Mouse (Mus musculus): ENCODE data around the gene Rab40c. TPM values are rescaled to one million over a fixed set of nuclear protein-coding genes. Genes with fewer than 3 reads are reported as not detected.

Rab40c gene
- 10 to 100 TPM; 33.9 to 65.0 (median 36.3) TPM for total RNA-seq (2022)

- DNase-seq = no peak
Observed at GRCm38 (mm10) chr17:25919144-25919785, at the start of gene Rab40c. Gene Rab40c (minus strand): TSS chr17:25919727.

- no peak for DNase-seq
Observed at GRCm38 (mm10) chr17:25968176-25968575, 48.6 kb upstream of the Rab40c start.

GRCm38 (mm10) chr17:25967652-25968051 lies 48.1 kb upstream of the Rab40c start:
- DNase-seq = no peak

GRCm38 (mm10) chr17:25964271-25964670 lies 44.7 kb upstream of the Rab40c start:
- no peak for DNase-seq

- no peak for DNase-seq
Observed at GRCm38 (mm10) chr17:25962413-25962905, 42.9 kb upstream of the Rab40c start.

GRCm38 (mm10) chr17:25961566-25961965 lies 42.0 kb upstream of the Rab40c start:
- DNase-seq = no peak

GRCm38 (mm10) chr17:25959630-25960467 lies 40.3 kb upstream of the Rab40c start:
- DNase-seq = no peak

GRCm38 (mm10) chr17:25958771-25959494 lies 39.4 kb upstream of the Rab40c start:
- no peak for DNase-seq

GRCm38 (mm10) chr17:25957586-25958051 lies 38.1 kb upstream of the Rab40c start:
- DNase-seq = no peak

- no peak for DNase-seq
Observed at GRCm38 (mm10) chr17:25956631-25957030, 37.1 kb upstream of the Rab40c start.

- DNase-seq = no peak
Observed at GRCm38 (mm10) chr17:25956201-25956600, 36.7 kb upstream of the Rab40c start.

GRCm38 (mm10) chr17:25955736-25956135 lies 36.2 kb upstream of the Rab40c start:
- no peak for DNase-seq

- DNase-seq = no peak
Observed at GRCm38 (mm10) chr17:25954671-25955070, 35.1 kb upstream of the Rab40c start.

- DNase-seq = no peak
Observed at GRCm38 (mm10) chr17:25953161-25953560, 33.6 kb upstream of the Rab40c start.

- DNase-seq = no peak
Observed at GRCm38 (mm10) chr17:25951803-25952623, 32.5 kb upstream of the Rab40c start, which contains the start of gene A930017K11Rik. Gene A930017K11Rik (minus strand): TSS chr17:25952565.

GRCm38 (mm10) chr17:25951225-25951802 lies 31.8 kb upstream of the Rab40c start:
- no peak for DNase-seq

GRCm38 (mm10) chr17:25950706-25951105 lies 31.2 kb upstream of the Rab40c start:
- no peak for DNase-seq

GRCm38 (mm10) chr17:25949981-25950380 lies 30.5 kb upstream of the Rab40c start:
- DNase-seq = no peak

GRCm38 (mm10) chr17:25948051-25948450 lies 28.5 kb upstream of the Rab40c start:
- DNase-seq = no peak

GRCm38 (mm10) chr17:25947576-25947975 lies 28.0 kb upstream of the Rab40c start:
- DNase-seq = no peak

GRCm38 (mm10) chr17:25946891-25947290 lies 27.4 kb upstream of the Rab40c start:
- no peak for DNase-seq

Measured in adrenal gland, adult 8-10 months (tissue).